Mouse (Mus musculus) midbrain, postnatal 0 days (tissue): ENCODE measurements around the gene Gm7879. TPM values are rescaled to one million over a fixed set of nuclear protein-coding genes. Genes with fewer than 3 reads are reported as not detected.

ENCODE experiments used
- ATAC-seq: fragments of 200-750 bp; cut with Nextera tagmentation; 2 replicates; pipeline ENCODE4 v1.8.0; 2017; ENCODE audit warnings: moderate number of reproducible peaks, mild to moderate bottlenecking, moderate TSS enrichment, moderate library complexity; ENCODE audit not compliant: low FRiP score
- DNase-seq: peaks from one replicate; pipeline ENCODE4 v3.0.0-alpha.2; 2015; ENCODE audit warnings: low spot score
- H3K27ac ChIP-seq: fragments of 300-500 bp; sonication (generic); 2 replicates; pipeline ENCODE4 v1.5.1; 2014; ENCODE audit warnings: low read depth, mild to moderate bottlenecking, low read length, mixed read lengths
- H3K27me3 ChIP-seq: fragments of 300-500 bp; sonication (generic); 2 replicates; pipeline ENCODE4 v1.6.1; 2014; ENCODE audit warnings: low read length, control low read depth, mixed read lengths; ENCODE audit not compliant: insufficient read depth
- H3K36me3 ChIP-seq: fragments of 300-500 bp; sonication (generic); 2 replicates; pipeline ENCODE4 v1.6.1; 2014; ENCODE audit warnings: low read length, control low read depth, mixed read lengths; ENCODE audit not compliant: insufficient read depth
- H3K4me1 ChIP-seq: fragments of 300-500 bp; sonication (generic); 2 replicates; pipeline ENCODE4 v1.6.1; 2014; ENCODE audit warnings: mild to moderate bottlenecking, control low read depth, antibody characterized with exemption, low read length, mixed read lengths; ENCODE audit not compliant: insufficient read depth
- H3K4me2 ChIP-seq: fragments of 300-500 bp; sonication (generic); 2 replicates; pipeline ENCODE4 v1.6.1; 2014; ENCODE audit warnings: low read depth, mild to moderate bottlenecking, low read length, mixed read lengths; ENCODE audit not compliant: poor library complexity, severe bottlenecking
- H3K4me3 ChIP-seq: fragments of 300-500 bp; sonication (generic); 2 replicates; pipeline ENCODE4 v1.5.1; 2014; ENCODE audit warnings: low read depth, mild to moderate bottlenecking, low read length, moderate library complexity
- H3K9ac ChIP-seq: fragments of 300-500 bp; sonication (generic); replicated peaks from 2 replicates; pipeline ENCODE4 v1.6.1; 2014; ENCODE audit warnings: mild to moderate bottlenecking, low read length, moderate library complexity, mixed read lengths; ENCODE audit not compliant: poor library complexity, severe bottlenecking
- H3K9me3 ChIP-seq: fragments of 300-500 bp; sonication (generic); 2 replicates; pipeline ENCODE4 v1.6.1; 2016; ENCODE audit warnings: low read length, control low read depth
- CTCF ChIP-seq: IDR thresholded peaks from 2 replicates; pipeline ENCODE4 v1.5.1; 2016; ENCODE audit warnings: antibody characterized with exemption, mild to moderate bottlenecking
- WGBS: fragments of 180-500 bp; shearing (Covaris S2); extraction: QIAGEN DNeasy Blood & Tissue Kit; methylation state at CpG from one replicate; pipeline ENCODE4 v1.1.7; 2014; 5-methylcytosine and 5-hydroxymethylcytosine counted together
- polyA plus RNA-seq: library from polyadenylated mRNA; unstranded; fragments of >200 nt; fragmentation: Nextera tagmentation; extraction: Ambion mirVana; gene quantifications from 2 replicates; pipeline ENCODE4 v1.2.1, GENCODE M21; 2015
- total RNA-seq: library from RNA; depleted of rRNA; stranded (reverse); fragments of >200 nt; gene quantifications from 2 replicates; pipeline ENCODE4 v1.2.3, GENCODE M21; 2014

Gene Gm7879
- total and polyA plus RNA-seq, 2 experiments from 2014 or later: 0.26 TPM; not detected in 1

DNA sequence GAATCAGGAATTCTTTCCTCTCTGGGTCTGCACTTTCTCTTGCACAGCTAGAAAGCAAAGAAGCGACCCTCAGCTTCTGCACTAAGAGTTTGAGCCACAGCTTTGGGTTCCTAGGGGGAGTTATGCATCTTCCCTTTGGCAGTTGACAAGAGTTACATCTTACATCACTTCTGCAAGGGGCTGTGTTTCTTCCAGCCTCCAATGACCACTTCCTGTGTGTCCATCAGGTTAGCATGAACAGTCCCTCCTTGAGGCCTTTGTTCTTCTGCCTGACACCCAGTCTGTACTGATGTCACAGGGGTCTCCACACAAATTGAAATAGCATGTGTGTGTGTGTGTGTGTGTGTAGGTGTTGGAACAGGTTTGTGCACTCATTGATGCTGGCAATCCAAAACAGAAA is 40.3 kb upstream of the Gm7879 start:
- TF ChIP-seq CTCF: no peak
- Histone ChIP-seq H3K4me3 (no peak overlapping the region), H3K9ac (no peak overlapping the region), H3K4me2 (no peak overlapping the region), H3K27me3 (no peaks in the 10 kb centered on the region), H3K9me3 (no peaks in the 10 kb centered on the region), H3K27ac (no peak overlapping the region), H3K36me3 (no peaks in the 10 kb centered on the region), H3K4me1 (peaks cover 3% of the 10 kb centered on the region; the same call in 1 of the 2 replicates)
- no peak for ATAC-seq
- WGBS: 72% methylated on average over 1 of the region's 1 CpGs
- no peak for DNase-seq

DNA sequence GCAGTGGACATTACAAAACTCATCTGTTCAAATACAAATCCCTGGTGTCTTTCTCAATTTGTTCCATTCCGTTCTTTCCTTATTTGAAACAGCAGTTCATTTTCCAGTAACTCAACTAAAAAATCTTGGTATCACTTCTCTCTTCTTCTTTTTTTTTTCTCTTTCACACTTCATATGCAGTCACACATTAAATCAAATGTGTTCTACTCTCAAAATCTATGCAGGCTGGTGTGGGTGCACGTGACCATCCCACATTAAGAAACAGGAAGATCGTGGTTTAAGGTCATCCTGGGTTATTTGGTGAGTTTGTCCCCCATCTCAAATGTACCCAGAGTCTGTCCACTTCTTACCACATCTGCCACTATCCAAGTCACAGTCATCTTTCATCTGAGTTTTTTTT is 30.9 kb upstream of the Gm7879 start:
- 88% methylated on average over 3 of the region's 3 CpGs for WGBS

DNA sequence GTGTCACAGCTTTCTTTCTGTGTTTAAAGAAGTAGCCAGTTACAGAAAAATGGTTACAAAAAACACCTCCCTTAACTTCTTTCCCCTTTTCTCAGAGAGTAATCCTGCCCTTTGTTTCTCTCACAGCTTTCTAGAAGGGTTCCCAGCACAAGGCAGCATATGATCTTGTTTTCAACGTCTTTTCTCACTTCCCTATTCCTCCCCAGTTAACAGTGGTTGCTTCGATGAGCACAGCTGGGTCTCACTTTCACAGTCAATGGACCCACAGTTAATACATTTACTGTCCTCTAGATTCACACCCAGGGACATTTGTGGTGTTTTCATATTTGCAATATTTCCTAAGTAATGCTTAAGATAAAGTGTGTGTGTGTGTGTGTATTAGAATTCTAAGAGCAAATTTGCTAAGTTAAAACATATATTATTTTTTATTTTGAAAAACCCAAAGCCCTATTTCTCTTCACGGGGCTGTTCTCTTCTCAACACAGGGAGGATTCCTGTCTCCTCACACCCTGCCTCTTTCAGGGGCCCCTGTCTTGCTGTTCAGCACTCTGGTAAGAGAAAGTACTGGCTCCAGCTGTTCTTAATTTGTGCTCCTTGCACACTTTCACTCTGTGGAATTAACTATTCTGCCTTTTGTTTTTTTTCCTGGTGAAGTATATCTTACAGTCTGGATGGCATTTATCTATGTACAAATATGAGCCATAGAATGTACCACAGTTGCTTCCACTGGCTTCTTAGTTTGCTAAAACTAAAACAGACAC is 27.7 kb upstream of the Gm7879 start:
- TF ChIP-seq CTCF: no peak
- Histone ChIP-seq H3K4me1 (no peaks in the 10 kb centered on the region), H3K4me2 (no peak overlapping the region), H3K9ac (no peak overlapping the region), H3K27me3 (no peaks in the 10 kb centered on the region), H3K9me3 (no peaks in the 10 kb centered on the region), H3K4me3 (no peak overlapping the region), H3K36me3 (no peaks in the 10 kb centered on the region), H3K27ac (no peak overlapping the region)
- DNase-seq: no peak
- WGBS: 16% methylated on average over 3 of the region's 3 CpGs
- ATAC-seq: no peak

More for the DNA sequence above, 30.9 kb upstream of the Gm7879 start:
- no peak for TF ChIP-seq CTCF
- no peak overlapping the region for H3K4me2 ChIP-seq
- H3K9ac ChIP-seq: no peak overlapping the region
- ATAC-seq (no peak), DNase-seq (no peak)
- no peaks in the 10 kb centered on the region for H3K27me3 ChIP-seq
- H3K9me3 ChIP-seq: no peaks in the 10 kb centered on the region
- H3K4me3 ChIP-seq: no peak overlapping the region
- no peaks in the 10 kb centered on the region for H3K4me1 ChIP-seq
- H3K36me3 ChIP-seq: no peaks in the 10 kb centered on the region
- no peak overlapping the region for H3K27ac ChIP-seq

GRCm38 (mm10) chr5:43892386-43892785 is 20.6 kb upstream of the Gm7879 start:
- H3K9me3 ChIP-seq: no peaks in the 10 kb centered on the region
- no peak overlapping the region for H3K27ac ChIP-seq
- H3K9ac ChIP-seq: no peak overlapping the region
- 24% methylated on average over 1 of the region's 1 CpGs for WGBS
- H3K4me1 ChIP-seq: no peaks in the 10 kb centered on the region
- DNase-seq (peak; percentile 64), ATAC-seq (no peak)
- no peak overlapping the region for H3K4me3 ChIP-seq
- no peaks in the 10 kb centered on the region for H3K27me3 ChIP-seq
- no peaks in the 10 kb centered on the region for H3K36me3 ChIP-seq
- peak; percentile 70 for TF ChIP-seq CTCF
- no peak overlapping the region for H3K4me2 ChIP-seq

GRCm38 (mm10) chr5:43894113-43894512 is 18.8 kb upstream of the Gm7879 start:
- DNase-seq (peak; percentile 50), ATAC-seq (no peak)
- 71% methylated on average over 2 of the region's 2 CpGs for WGBS
- Histone ChIP-seq H3K4me3 (no peak overlapping the region), H3K9ac (no peak overlapping the region), H3K27me3 (no peaks in the 10 kb centered on the region), H3K4me1 (no peaks in the 10 kb centered on the region), H3K27ac (no peak overlapping the region), H3K36me3 (no peaks in the 10 kb centered on the region), H3K4me2 (no peak overlapping the region), H3K9me3 (no peaks in the 10 kb centered on the region)
- peak; percentile 58 for TF ChIP-seq CTCF

DNA sequence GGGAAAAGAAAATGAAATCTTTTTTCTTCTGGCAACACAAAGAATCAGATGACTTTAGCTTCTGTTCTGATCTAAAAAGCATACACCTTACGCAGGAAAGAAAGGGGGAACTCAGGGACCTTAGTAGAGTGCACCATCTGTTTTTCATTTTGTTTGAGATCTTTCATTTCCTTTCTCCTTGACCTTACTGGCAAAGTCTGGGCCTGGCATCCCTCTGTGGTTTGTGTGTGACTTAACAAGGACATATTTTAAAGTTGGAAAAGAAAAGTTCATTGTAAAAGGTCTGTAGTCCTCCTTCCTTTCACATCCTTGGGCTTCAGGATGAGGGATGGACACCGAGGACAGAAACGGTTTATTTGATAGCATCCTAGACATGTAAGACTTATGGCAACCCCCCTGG is 17.0 kb upstream of the Gm7879 start:
- no peak for TF ChIP-seq CTCF
- H3K4me2 ChIP-seq: no peak overlapping the region
- no peaks in the 10 kb centered on the region for H3K9me3 ChIP-seq
- 89% methylated on average over 3 of the region's 3 CpGs for WGBS
- H3K4me1 ChIP-seq: no peaks in the 10 kb centered on the region
- DNase-seq (no peak), ATAC-seq (no peak)
- no peaks in the 10 kb centered on the region for H3K27me3 ChIP-seq
- no peaks in the 10 kb centered on the region for H3K36me3 ChIP-seq
- H3K4me3 ChIP-seq: no peak overlapping the region
- H3K27ac ChIP-seq: no peak overlapping the region
- H3K9ac ChIP-seq: no peak overlapping the region
